Mouse (Mus musculus) liver, postnatal 0 days (tissue): ENCODE measurements at regions not wholly inside any gene's neighbourhood (a gene's known extent, or its start where the extent isn't known, plus 50 kb on each side); places are given as distances from the start of the nearest gene placed in this dataset.

Source experiments
- CTCF ChIP-seq: sonication (generic); IDR thresholded peaks from 2 replicates; pipeline ENCODE4 v1.5.1; 2016; ENCODE audit warnings: antibody characterized with exemption, low read depth
- EP300 ChIP-seq: IDR thresholded peaks from 2 replicates; pipeline ENCODE4 v1.6.1; 2016; ENCODE audit warnings: antibody characterized with exemption, low read depth, mild to moderate bottlenecking

DNA sequence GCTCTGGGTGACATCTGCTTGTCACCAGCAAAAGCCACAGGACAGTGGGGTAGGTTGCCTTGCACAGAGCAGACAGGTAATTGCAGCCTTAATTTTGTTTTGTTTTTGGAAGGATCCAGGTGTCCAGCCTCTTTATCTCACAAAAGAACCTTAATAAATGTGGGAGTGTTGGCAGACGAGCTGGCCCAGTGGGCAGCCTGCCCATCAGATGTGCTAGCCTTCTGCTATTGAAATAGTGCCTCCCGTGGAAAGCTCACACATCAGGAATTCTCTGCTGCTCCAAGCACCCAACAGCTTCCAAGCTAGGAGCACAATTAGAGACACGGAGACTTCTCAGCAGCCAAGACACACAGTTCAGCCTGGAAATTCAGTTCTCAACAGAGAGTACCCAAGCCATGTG, 246.0 kb upstream of the Bmp2 start:
- TF ChIP-seq CTCF, result no peak
- no peak for TF ChIP-seq EP300
